Mouse (Mus musculus): ENCODE data around the gene Sumf1.

DNA sequence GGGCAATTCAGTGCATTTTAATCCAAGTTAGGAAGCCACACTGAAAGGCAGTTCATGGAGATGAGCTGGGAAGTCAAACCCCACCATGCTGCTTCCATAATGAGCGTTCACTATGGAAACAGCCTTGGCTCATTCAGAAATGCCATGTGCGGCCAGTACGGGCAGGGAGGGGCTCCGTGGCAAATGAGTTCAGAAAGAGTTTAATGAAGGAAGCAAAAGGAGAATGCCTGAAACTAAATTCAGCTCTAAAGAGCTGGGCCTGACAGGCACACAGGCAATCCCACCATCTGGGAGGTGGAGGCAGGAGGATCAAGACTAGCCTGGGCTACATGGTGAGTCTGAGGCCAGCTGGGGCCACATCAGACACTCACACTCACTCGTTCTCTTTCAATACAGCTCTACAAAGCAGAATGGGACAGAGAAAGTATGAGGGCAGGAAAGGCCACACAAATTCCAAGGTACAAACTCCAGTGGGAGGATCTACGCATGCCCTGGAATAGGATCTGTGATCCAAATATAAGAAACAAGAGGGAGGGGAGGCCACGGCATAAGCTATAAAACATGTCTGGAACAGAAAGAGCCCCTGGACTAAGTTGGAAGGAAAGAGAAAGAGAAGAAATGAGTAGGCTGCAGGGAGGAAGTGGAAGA is 39.3 kb downstream of the Sumf1 start:
- TF ChIP-seq REST (IDR thresholded peaks at IDR 0.05; ENCODE audit: insufficient read depth, insufficient read length): no peak
- no peak for TF ChIP-seq POLR2A (IDR thresholded peaks at IDR 0.05; ENCODE audit: insufficient read length, low read depth)
- TF ChIP-seq CEBPB (IDR thresholded peaks at IDR 0.05; ENCODE audit: insufficient read depth, poor library complexity, severe bottlenecking): no peak

All from myocyte (in vitro differentiated cells).